Mouse (Mus musculus): ENCODE measurements around the gene B3galt1. TPM values are rescaled to one million over a fixed set of nuclear protein-coding genes. Genes with fewer than 3 reads are reported as not detected.

B3galt1 gene
- total and polyA plus RNA-seq, 3 experiments = 0.72 to 1.9 (median 1.5) TPM

- no peaks in the 10 kb centered on the region for H3K79me2 ChIP-seq (replicated peaks; ENCODE audit: control insufficient read depth, insufficient read depth, low read length)
- no peak for TF ChIP-seq POLR2A (IDR thresholded peaks at IDR 0.05; ENCODE audit: insufficient read depth, low read depth, low read length)
- no peak for TF ChIP-seq EP300 (IDR thresholded peaks at IDR 0.05; ENCODE audit: insufficient read depth, low read depth, low read length)
- TF ChIP-seq CTCF (IDR thresholded peaks at IDR 0.05) = no peak
- intact Hi-C loops (cut with DNase I) = no loop called here
- H3K36me3 ChIP-seq (ENCODE audit: control insufficient read depth, insufficient read depth, low read length) = no peaks in the 10 kb centered on the region
- no peaks in the 10 kb centered on the region; the same call in 1 of the 2 replicates for H3K4me1 ChIP-seq (ENCODE audit: control insufficient read depth, insufficient read depth, low read length)
- DNase-seq = no peak
- no peaks in the 10 kb centered on the region for H3K27me3 ChIP-seq (ENCODE audit: control insufficient read depth, insufficient read depth, low read length)
- H3K4me3 ChIP-seq = no peak overlapping the region
- H3K27ac ChIP-seq = no peak overlapping the region
- 62% methylated on average over 6 of the region's 6 CpGs for WGBS
- H3K9ac ChIP-seq (ENCODE audit: low read depth, low read length) = no peak overlapping the region
These were observed 335.9 kb downstream of the B3galt1 start for GRCm38 (mm10) chr2:67901574-67901973.

DNA sequence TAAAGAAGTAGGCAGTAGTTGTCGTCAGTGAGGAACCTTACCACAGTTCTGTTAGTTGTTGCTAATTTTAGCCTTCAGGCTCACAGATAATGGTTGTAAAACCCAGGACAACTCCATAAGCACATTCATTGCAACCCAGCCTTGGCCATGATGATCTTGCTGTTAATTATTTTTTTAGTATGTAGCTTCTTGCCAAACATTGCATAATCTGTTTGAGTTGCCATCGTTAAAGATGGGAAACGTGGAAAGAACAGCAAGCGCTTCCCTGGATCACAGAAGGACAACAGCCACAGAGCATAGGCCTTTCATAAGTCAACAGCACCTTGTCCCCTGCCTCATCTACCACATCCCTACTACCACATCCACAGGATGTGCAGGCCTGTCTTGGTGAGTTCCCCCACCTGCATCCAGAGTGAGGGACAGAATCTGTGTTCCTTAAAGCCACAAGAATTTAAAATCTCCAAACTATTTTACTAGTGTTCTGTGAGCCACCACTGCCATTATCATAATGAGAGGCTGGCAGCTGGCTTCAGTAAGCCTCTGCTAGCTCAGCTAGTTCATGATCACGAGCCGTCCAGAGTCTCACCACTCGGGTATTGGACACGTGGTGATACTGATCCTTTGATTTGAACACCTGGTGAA lies 337.1 kb downstream of the B3galt1 start:
- Histone ChIP-seq H3K27ac (no peak overlapping the region), H3K4me1 (ENCODE audit: control insufficient read depth, insufficient read depth, low read length) (no peaks in the 10 kb centered on the region; the same call in 1 of the 2 replicates), H3K27me3 (ENCODE audit: control insufficient read depth, insufficient read depth, low read length) (no peaks in the 10 kb centered on the region), H3K36me3 (ENCODE audit: control insufficient read depth, insufficient read depth, low read length) (no peaks in the 10 kb centered on the region), H3K79me2 (replicated peaks; ENCODE audit: control insufficient read depth, insufficient read depth, low read length) (no peaks in the 10 kb centered on the region), H3K9ac (ENCODE audit: low read depth, low read length) (no peak overlapping the region), H3K4me3 (no peak overlapping the region)
- no peak for DNase-seq
- WGBS = 75% methylated on average over 8 of the region's 8 CpGs
- no peak for TF ChIP-seq CTCF (IDR thresholded peaks at IDR 0.05)
- no peak for TF ChIP-seq EP300 (IDR thresholded peaks at IDR 0.05; ENCODE audit: insufficient read depth, low read depth, low read length)
- TF ChIP-seq POLR2A (IDR thresholded peaks at IDR 0.05; ENCODE audit: insufficient read depth, low read depth, low read length) = no peak
- intact Hi-C loops (cut with DNase I) = no loop called here

DNA sequence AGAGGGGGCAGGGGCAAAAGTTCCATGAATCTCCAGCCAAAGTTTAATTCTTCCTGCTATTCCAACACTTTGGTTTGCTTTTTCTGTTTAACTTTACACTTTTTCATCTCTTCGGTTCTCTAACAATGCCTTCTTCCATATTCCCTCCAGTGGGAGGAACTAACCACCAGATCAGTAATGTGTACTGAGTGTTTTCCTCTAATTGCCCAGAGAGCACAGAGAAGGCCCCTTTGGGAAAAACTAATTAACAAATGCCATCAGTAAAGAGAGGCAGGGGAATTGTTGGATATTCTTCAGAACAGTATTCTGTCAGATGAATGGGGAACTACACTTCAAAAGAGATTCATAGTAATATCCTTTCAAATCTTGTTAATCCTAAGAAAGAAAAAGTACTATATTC lies 338.1 kb downstream of the B3galt1 start:
- no peaks in the 10 kb centered on the region; the same call in 1 of the 2 replicates for H3K4me1 ChIP-seq (ENCODE audit: control insufficient read depth, insufficient read depth, low read length)
- no peak overlapping the region for H3K9ac ChIP-seq (ENCODE audit: low read depth, low read length)
- 79% methylated on average over 1 of the region's 1 CpGs for WGBS
- intact Hi-C loops (cut with DNase I) = no loop called here
- no peak for DNase-seq
- H3K27me3 ChIP-seq (ENCODE audit: control insufficient read depth, insufficient read depth, low read length) = no peaks in the 10 kb centered on the region
- TF ChIP-seq POLR2A (IDR thresholded peaks at IDR 0.05; ENCODE audit: insufficient read depth, low read depth, low read length) (no peak), EP300 (IDR thresholded peaks at IDR 0.05; ENCODE audit: insufficient read depth, low read depth, low read length) (no peak), CTCF (IDR thresholded peaks at IDR 0.05) (no peak)
- no peaks in the 10 kb centered on the region for H3K79me2 ChIP-seq (replicated peaks; ENCODE audit: control insufficient read depth, insufficient read depth, low read length)
- no peak overlapping the region for H3K4me3 ChIP-seq
- H3K36me3 ChIP-seq (ENCODE audit: control insufficient read depth, insufficient read depth, low read length) = no peaks in the 10 kb centered on the region
- no peak overlapping the region for H3K27ac ChIP-seq

DNA sequence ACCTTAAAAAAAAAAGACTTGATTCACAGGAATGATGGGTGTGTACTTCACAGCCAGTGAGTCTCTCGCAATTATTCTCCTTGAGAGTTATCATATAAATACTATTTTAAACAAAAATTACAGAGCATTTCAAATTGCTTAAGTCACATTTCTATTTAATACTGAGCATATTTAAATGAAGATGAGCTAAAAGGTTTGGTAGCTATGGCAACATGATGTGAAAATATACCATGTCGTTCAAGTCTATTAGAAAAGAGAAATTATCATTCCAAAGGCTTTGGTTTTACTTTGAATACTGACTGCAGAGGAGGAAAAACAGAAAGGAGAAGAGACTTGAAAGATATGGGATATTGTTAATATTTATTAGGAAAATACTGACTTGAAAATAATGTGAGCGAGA lies 366.3 kb downstream of the B3galt1 start:
- DNase-seq = no peak
- H3K79me2 ChIP-seq (replicated peaks; ENCODE audit: control insufficient read depth, insufficient read depth, low read length) = no peaks in the 10 kb centered on the region
- TF ChIP-seq CTCF (IDR thresholded peaks at IDR 0.05) (no peak), POLR2A (IDR thresholded peaks at IDR 0.05; ENCODE audit: insufficient read depth, low read depth, low read length) (no peak), EP300 (IDR thresholded peaks at IDR 0.05; ENCODE audit: insufficient read depth, low read depth, low read length) (no peak)
- no peaks in the 10 kb centered on the region for H3K36me3 ChIP-seq (ENCODE audit: control insufficient read depth, insufficient read depth, low read length)
- H3K4me3 ChIP-seq = no peak overlapping the region
- intact Hi-C loops (cut with DNase I) = no loop called here
- no peak overlapping the region for H3K27ac ChIP-seq
- H3K27me3 ChIP-seq (ENCODE audit: control insufficient read depth, insufficient read depth, low read length) = no peaks in the 10 kb centered on the region
- H3K9ac ChIP-seq (ENCODE audit: low read depth, low read length) = no peak overlapping the region
- WGBS = 83% methylated on average over 3 of the region's 3 CpGs
- no peaks in the 10 kb centered on the region for H3K4me1 ChIP-seq (ENCODE audit: control insufficient read depth, insufficient read depth, low read length)

GRCm38 (mm10) chr2:67948408-67948807 lies 382.7 kb downstream of the B3galt1 start:
- Histone ChIP-seq H3K27ac (no peak overlapping the region), H3K79me2 (replicated peaks; ENCODE audit: control insufficient read depth, insufficient read depth, low read length) (no peaks in the 10 kb centered on the region), H3K36me3 (ENCODE audit: control insufficient read depth, insufficient read depth, low read length) (no peaks in the 10 kb centered on the region), H3K27me3 (ENCODE audit: control insufficient read depth, insufficient read depth, low read length) (no peaks in the 10 kb centered on the region), H3K4me3 (no peak overlapping the region), H3K4me1 (ENCODE audit: control insufficient read depth, insufficient read depth, low read length) (no peaks in the 10 kb centered on the region), H3K9ac (ENCODE audit: low read depth, low read length) (no peak overlapping the region)
- DNase-seq = no peak
- WGBS = 71% methylated on average over 3 of the region's 3 CpGs
- intact Hi-C loops (cut with DNase I) = no loop called here
- TF ChIP-seq POLR2A (IDR thresholded peaks at IDR 0.05; ENCODE audit: insufficient read depth, low read depth, low read length) = no peak
- TF ChIP-seq EP300 (IDR thresholded peaks at IDR 0.05; ENCODE audit: insufficient read depth, low read depth, low read length) = no peak

GRCm38 (mm10) chr2:67956182-67956581 lies 390.5 kb downstream of the B3galt1 start:
- Histone ChIP-seq H3K4me3 (no peak overlapping the region), H3K36me3 (ENCODE audit: control insufficient read depth, insufficient read depth, low read length) (no peaks in the 10 kb centered on the region), H3K27me3 (ENCODE audit: control insufficient read depth, insufficient read depth, low read length) (no peaks in the 10 kb centered on the region), H3K79me2 (replicated peaks; ENCODE audit: control insufficient read depth, insufficient read depth, low read length) (no peaks in the 10 kb centered on the region), H3K27ac (no peak overlapping the region), H3K4me1 (ENCODE audit: control insufficient read depth, insufficient read depth, low read length) (no peaks in the 10 kb centered on the region), H3K9ac (ENCODE audit: low read depth, low read length) (no peak overlapping the region)
- DNase-seq = no peak
- intact Hi-C loops (cut with DNase I) = no loop called here
- 90% methylated on average over 4 of the region's 4 CpGs for WGBS
- TF ChIP-seq EP300 (IDR thresholded peaks at IDR 0.05; ENCODE audit: insufficient read depth, low read depth, low read length) (no peak), POLR2A (IDR thresholded peaks at IDR 0.05; ENCODE audit: insufficient read depth, low read depth, low read length) (no peak), CTCF (IDR thresholded peaks at IDR 0.05) (no peak)

All from heart, adult 2 months (tissue).